ENCODE assay signal across 8 mouse cellular contexts in the genomic region with DNA sequence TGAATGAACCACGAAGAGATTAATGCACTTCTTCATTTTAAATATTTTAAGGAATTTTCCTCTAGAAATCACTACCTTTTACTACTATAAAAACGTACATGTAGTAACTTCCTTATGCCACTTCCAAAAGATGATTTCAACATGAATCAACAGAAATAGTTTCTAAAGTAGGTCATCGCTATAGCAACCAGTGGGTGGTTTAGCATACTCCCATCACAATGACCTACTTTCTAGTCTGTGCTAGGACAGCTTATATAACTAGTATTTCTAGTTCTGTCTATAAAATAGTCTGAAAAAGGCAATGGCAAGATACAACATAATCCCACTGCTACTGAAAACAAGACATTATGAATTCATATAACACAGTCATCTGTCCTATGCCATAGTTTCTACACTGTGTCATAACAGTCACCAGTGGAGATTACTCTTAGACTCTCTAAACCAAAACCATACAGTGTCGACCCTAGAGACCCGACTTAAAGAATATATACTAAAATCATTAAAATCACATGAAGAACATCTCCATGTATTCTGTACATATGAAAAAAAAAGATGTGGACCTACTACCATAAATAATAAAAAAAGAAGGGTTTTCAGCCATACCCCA. TPM values are rescaled to one million over a fixed set of nuclear protein-coding genes. Genes with fewer than 3 reads are reported as not detected.
DNase-seq lines count a peak whose midpoint lies in the region; ATAC-seq lines count a peak whose summit lies in the region.
"Had no signal": no experiment of that assay in that cellular context is flagged by ENCODE, and none has a peak within 500 bp of the region (broad histone marks: within the 10 kb centered on the region; RNA-seq: fewer than 3 reads in every experiment).

No protein-coding gene starts in this region.

- peaks cover 7% of the 10 kb centered on the region; the same call in 1 of the 2 replicates for H3K4me1 ChIP-seq in heart, embryonic 16.5 days (ENCODE audit: control insufficient read depth, insufficient read depth, low read length)
- peaks cover 2% of the 10 kb centered on the region for H3K4me1 ChIP-seq in lung, embryonic 16.5 days (replicated peaks; ENCODE audit: control insufficient read depth, insufficient read depth, low read length)
- H3K4me1 ChIP-seq in embryonic facial prominence, embryonic 15.5 days = 0 out of 2 replicates have a peak, but pooled peaks cover 4% of the 10 kb centered on the region
- H3K4me1 ChIP-seq: liver, embryonic 13.5 days had no signal

- H3K4me2 ChIP-seq in heart, embryonic 16.5 days (ENCODE audit: low read depth, low read length) = no peak overlapping the region
- 0 out of 2 replicates have a peak overlapping the region, but pooled peaks have one; percentile 3 for H3K4me2 ChIP-seq in lung, embryonic 16.5 days (ENCODE audit: low read depth, low read length)
- H3K4me2 ChIP-seq in embryonic facial prominence, embryonic 15.5 days (replicated peaks) = no peak overlapping the region
- H3K4me2 ChIP-seq: liver, embryonic 13.5 days had no signal

- no peak for DNase-seq in heart, postnatal 4 days
- DNase-seq in lung, postnatal 4 days = no peak
- peak; percentile 91 for DNase-seq in retina, postnatal 1 day
- DNase-seq in ovary, postnatal 36 days (ENCODE audit: low spot score) = no peak
- DNase-seq: liver, embryonic 13.5 days had no signal

- WGBS in heart, embryonic 16.5 days = 71% methylated on average over 5 of the region's 5 CpGs
- WGBS in lung, embryonic 16.5 days = 69% methylated on average over 5 of the region's 5 CpGs
- WGBS in embryonic facial prominence, embryonic 15.5 days = 66% methylated on average over 5 of the region's 5 CpGs

- H3K9me3 ChIP-seq in heart, embryonic 16.5 days (replicated peaks; ENCODE audit: control insufficient read depth, low read length) = no peaks in the 10 kb centered on the region
- no peaks in the 10 kb centered on the region for H3K9me3 ChIP-seq in lung, embryonic 16.5 days (ENCODE audit: control insufficient read depth, low read length)
- no peaks in the 10 kb centered on the region for H3K9me3 ChIP-seq in embryonic facial prominence, embryonic 15.5 days (replicated peaks)
- H3K9me3 ChIP-seq: liver, embryonic 13.5 days had no signal

- no peak overlapping the region for H3K27ac ChIP-seq in heart, embryonic 16.5 days (ENCODE audit: low read length)
- H3K27ac ChIP-seq in lung, embryonic 16.5 days (ENCODE audit: low read length) = no peak overlapping the region
- no peak overlapping the region for H3K27ac ChIP-seq in embryonic facial prominence, embryonic 15.5 days (replicated peaks)
- H3K27ac ChIP-seq: liver, embryonic 13.5 days had no signal

- H3K9ac ChIP-seq in heart, embryonic 16.5 days (ENCODE audit: low read length) = no peak overlapping the region
- H3K9ac ChIP-seq in lung, embryonic 16.5 days (ENCODE audit: low read length) = no peak overlapping the region
- H3K9ac ChIP-seq in embryonic facial prominence, embryonic 15.5 days = no peak overlapping the region
- H3K9ac ChIP-seq: liver, embryonic 13.5 days had no signal

- 0 out of 2 replicates have a peak, but pooled peaks have one; percentile 32 for ATAC-seq in heart, embryonic 16.5 days (replicated peaks; ENCODE audit: extremely low read depth, insufficient read depth, low FRiP score)
- ATAC-seq in lung, embryonic 16.5 days (ENCODE audit: low read depth) = peak; percentile 83
- ATAC-seq in embryonic facial prominence, embryonic 15.5 days (ENCODE audit: insufficient number of reproducible peaks, low FRiP score, low TSS enrichment, low read depth) = peak; percentile 47; the same call in 1 of the 2 replicates

- no peak overlapping the region for H3K4me3 ChIP-seq in heart, embryonic 16.5 days (ENCODE audit: low read length)
- H3K4me3 ChIP-seq in lung, embryonic 16.5 days (ENCODE audit: low read length) = no peak overlapping the region
- no peak overlapping the region for H3K4me3 ChIP-seq in embryonic facial prominence, embryonic 15.5 days (replicated peaks)
- H3K4me3 ChIP-seq: liver, embryonic 13.5 days had no signal

- H3K36me3 ChIP-seq in heart, embryonic 16.5 days (ENCODE audit: control insufficient read depth, insufficient read depth) = no peaks in the 10 kb centered on the region
- H3K36me3 ChIP-seq in lung, embryonic 16.5 days (ENCODE audit: control insufficient read depth, insufficient read depth, low read length) = no peaks in the 10 kb centered on the region
- H3K36me3 ChIP-seq in embryonic facial prominence, embryonic 15.5 days = no peaks in the 10 kb centered on the region
- H3K36me3 ChIP-seq: liver, embryonic 13.5 days had no signal

- no peaks in the 10 kb centered on the region for H3K27me3 ChIP-seq in heart, embryonic 16.5 days (ENCODE audit: control insufficient read depth, insufficient read depth, low read length)
- no peaks in the 10 kb centered on the region for H3K27me3 ChIP-seq in lung, embryonic 16.5 days (ENCODE audit: control insufficient read depth, insufficient read depth, low read depth, low read length)
- H3K27me3 ChIP-seq in embryonic facial prominence, embryonic 15.5 days = no peaks in the 10 kb centered on the region
- H3K27me3 ChIP-seq: liver, embryonic 13.5 days had no signal

RNA-seq across cellular contexts. Expression of a gene that starts 23.0 kb away (rescaled TPM):
- 18.2 and 19.7 TPM in 2 replicates for polyA plus RNA-seq in heart, embryonic 16.5 days (2015; fragmentation: Nextera tagmentation; extraction: Ambion mirVana)
- total RNA-seq in heart, postnatal 4 days (2021) = 10 to 100 TPM; 19.6 to 22.2 TPM
- polyA plus RNA-seq in lung, embryonic 16.5 days (2015; fragmentation: Nextera tagmentation; extraction: Ambion mirVana) = 26.5 and 28.2 TPM in 2 replicates
- 34.6 and 37.7 TPM in 2 replicates for polyA plus RNA-seq in embryonic facial prominence, embryonic 15.5 days (2015; fragmentation: Nextera tagmentation; extraction: Ambion mirVana)

RNA-seq across cellular contexts. Expression of a gene that starts 34.0 kb away (rescaled TPM):
- 13.6 and 15.0 TPM in 2 replicates for polyA plus RNA-seq in heart, embryonic 16.5 days (2015; fragmentation: Nextera tagmentation; extraction: Ambion mirVana)
- total RNA-seq in heart, postnatal 4 days (2021) = 1 to 10 TPM; 7.2 to 9.0 TPM
- 9.0 and 12.1 TPM in 2 replicates for polyA plus RNA-seq in lung, embryonic 16.5 days (2015; fragmentation: Nextera tagmentation; extraction: Ambion mirVana)
- polyA plus RNA-seq in embryonic facial prominence, embryonic 15.5 days (2015; fragmentation: Nextera tagmentation; extraction: Ambion mirVana) = 15.7 and 15.8 TPM in 2 replicates

RNA-seq across cellular contexts. Expression of a gene that starts 59.4 kb away (rescaled TPM):
- polyA plus RNA-seq in heart, embryonic 16.5 days (2015; fragmentation: Nextera tagmentation; extraction: Ambion mirVana) = 47.6 and 55.1 TPM in 2 replicates
- total RNA-seq in heart, postnatal 4 days (2021) = 10 to 100 TPM; 33.1 to 33.4 TPM
- polyA plus RNA-seq in lung, embryonic 16.5 days (2015; fragmentation: Nextera tagmentation; extraction: Ambion mirVana) = 71.1 and 74.5 TPM in 2 replicates
- 105 and 108 TPM in 2 replicates for polyA plus RNA-seq in embryonic facial prominence, embryonic 15.5 days (2015; fragmentation: Nextera tagmentation; extraction: Ambion mirVana)

RNA-seq across cellular contexts. Expression of a gene that starts 59.6 kb away (rescaled TPM):
- 1.3 and 1.5 TPM in 2 replicates for polyA plus RNA-seq in heart, embryonic 16.5 days (2015; fragmentation: Nextera tagmentation; extraction: Ambion mirVana)
- total RNA-seq in heart, postnatal 4 days (2021) = 1 to 10 TPM in 1 of 2 experiments, under 1 TPM in 1; 0.79 to 1.1 TPM
- polyA plus RNA-seq in lung, embryonic 16.5 days (2015; fragmentation: Nextera tagmentation; extraction: Ambion mirVana) = 0.89 and 1.0 TPM in 2 replicates
- 1.3 and 1.4 TPM in 2 replicates for polyA plus RNA-seq in embryonic facial prominence, embryonic 15.5 days (2015; fragmentation: Nextera tagmentation; extraction: Ambion mirVana)

Comparison
In these comparisons a context has a peak if more than half of its experiments do, and no peak if none do; other contexts are left out.
1. ATAC-seq: peak in every context shown above with its lines; median percentile 83 in lung, embryonic 16.5 days; 47 in embryonic facial prominence, embryonic 15.5 days; 32 in heart, embryonic 16.5 days.